Mouse (Mus musculus): ENCODE measurements around the gene Cyb561d2. TPM values are rescaled to one million over a fixed set of nuclear protein-coding genes. Genes with fewer than 3 reads are reported as not detected.

Gene Cyb561d2
- polyA plus RNA-seq, 1 experiment: 18.5 TPM

DNA sequence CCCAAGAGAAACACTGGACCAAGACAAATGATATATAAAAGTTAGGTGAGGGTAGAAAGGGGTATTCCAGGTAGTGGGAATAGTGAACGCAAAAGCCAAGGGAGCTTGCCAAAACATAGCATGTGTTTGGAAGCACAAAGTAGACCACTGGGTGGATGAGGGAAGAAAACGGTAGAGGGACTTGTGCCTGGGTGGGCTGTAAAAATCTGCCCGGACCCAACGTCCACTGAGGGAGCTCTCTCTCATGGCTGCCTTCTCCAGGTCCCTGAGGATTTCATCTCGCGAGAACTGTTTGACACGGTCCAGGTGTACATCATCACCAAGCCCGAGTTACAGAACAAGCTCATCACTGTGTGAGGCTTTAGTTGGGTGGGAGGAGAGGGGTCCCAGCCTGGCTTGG is 728 bp upstream of the Cyb561d2 start:
- TF ChIP-seq FLI1 (IDR thresholded peaks at IDR 0.05; ENCODE audit: low read length) (no peak), GATA1 (IDR thresholded peaks at IDR 0.05; ENCODE audit: borderline replicate concordance, low read length) (no peak)
- Histone ChIP-seq H3K4me3 (replicated peaks) (peak overlapping the region; percentile 94), H3K9me3 (no peaks in the 10 kb centered on the region), H3K4me1 (peaks cover 74% of the 10 kb centered on the region), H3K36me3 (replicated peaks; ENCODE audit: low read length) (peaks cover 57% of the 10 kb centered on the region), H3K27me3 (replicated peaks) (no peaks in the 10 kb centered on the region)

DNA sequence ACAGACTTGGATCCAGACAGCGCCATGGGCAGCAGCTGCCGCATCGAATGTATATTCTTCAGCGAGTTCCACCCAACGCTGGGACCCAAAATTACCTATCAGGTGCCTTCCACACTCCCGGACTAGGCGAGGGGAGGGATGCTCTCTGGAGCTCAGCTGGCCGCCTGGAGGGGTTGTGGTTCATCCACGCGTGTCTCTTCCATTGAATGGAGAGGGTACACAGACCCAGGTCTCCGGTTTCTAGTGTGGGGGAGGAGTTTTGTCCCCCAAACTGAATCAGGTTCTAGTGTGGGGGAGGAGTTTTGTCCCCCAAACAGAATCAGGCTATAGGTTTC is 326 bp upstream of the Cyb561d2 start:
- Histone ChIP-seq H3K36me3 (replicated peaks; ENCODE audit: low read length) (peaks cover 61% of the 10 kb centered on the region), H3K4me1 (peaks cover 74% of the 10 kb centered on the region), H3K9me3 (no peaks in the 10 kb centered on the region), H3K4me3 (replicated peaks) (peak overlapping the region; percentile 94), H3K27me3 (replicated peaks) (no peaks in the 10 kb centered on the region)
- TF ChIP-seq GATA1 (IDR thresholded peaks at IDR 0.05; ENCODE audit: borderline replicate concordance, low read length): no peak
- TF ChIP-seq FLI1 (IDR thresholded peaks at IDR 0.05; ENCODE audit: low read length): no peak

DNA sequence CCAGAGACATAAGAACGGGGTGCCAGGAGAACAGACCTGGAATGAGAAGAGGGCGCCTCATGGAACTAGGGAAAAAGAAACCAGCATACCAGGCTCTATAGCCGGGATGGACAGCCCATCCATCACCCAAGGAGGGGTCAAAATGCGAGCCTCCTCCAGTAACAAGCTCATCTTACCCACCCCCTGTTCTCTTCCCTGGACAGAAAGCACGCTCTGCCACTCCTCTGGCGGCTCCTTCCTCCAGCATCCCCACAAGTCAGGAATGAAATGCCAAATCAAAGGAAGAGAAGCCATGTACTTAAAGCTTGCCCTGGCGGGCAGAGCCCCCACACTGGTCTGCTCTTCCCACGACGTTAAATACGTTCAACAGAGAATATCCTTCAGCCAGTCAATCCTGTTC is 988 bp downstream of the Cyb561d2 start:
- Histone ChIP-seq H3K36me3 (replicated peaks; ENCODE audit: low read length) (peaks cover 67% of the 10 kb centered on the region), H3K4me1 (peaks cover 74% of the 10 kb centered on the region), H3K9me3 (no peaks in the 10 kb centered on the region), H3K27me3 (replicated peaks) (no peaks in the 10 kb centered on the region), H3K4me3 (replicated peaks) (peak overlapping the region; percentile 94)
- TF ChIP-seq FLI1 (IDR thresholded peaks at IDR 0.05; ENCODE audit: low read length): no peak
- no peak for TF ChIP-seq GATA1 (IDR thresholded peaks at IDR 0.05; ENCODE audit: borderline replicate concordance, low read length)

DNA sequence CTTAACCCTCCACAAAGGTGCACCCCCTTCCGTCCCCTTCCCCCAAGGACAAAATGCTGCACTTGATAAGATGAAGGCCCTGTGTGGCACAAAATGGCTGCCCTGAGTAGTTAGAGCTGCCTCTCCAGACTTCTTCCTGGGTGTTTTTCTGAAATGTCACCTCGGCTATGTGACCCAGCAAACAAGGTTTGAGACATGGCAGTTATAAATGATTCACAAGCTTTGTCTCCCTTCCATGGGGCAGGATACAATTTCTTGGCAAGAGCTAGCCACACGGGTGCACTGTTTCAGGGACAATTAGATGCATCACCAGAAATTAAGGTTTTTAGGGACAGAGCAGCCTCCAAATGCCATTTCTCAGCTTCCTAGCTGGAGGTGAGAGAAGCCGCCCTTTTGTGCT is 1.6 kb downstream of the Cyb561d2 start:
- Histone ChIP-seq H3K9me3 (no peaks in the 10 kb centered on the region), H3K36me3 (replicated peaks; ENCODE audit: low read length) (peaks cover 69% of the 10 kb centered on the region), H3K4me1 (peaks cover 74% of the 10 kb centered on the region), H3K4me3 (replicated peaks) (no peak overlapping the region), H3K27me3 (replicated peaks) (no peaks in the 10 kb centered on the region)
- TF ChIP-seq GATA1 (IDR thresholded peaks at IDR 0.05; ENCODE audit: borderline replicate concordance, low read length) (no peak), FLI1 (IDR thresholded peaks at IDR 0.05; ENCODE audit: low read length) (no peak)

DNA sequence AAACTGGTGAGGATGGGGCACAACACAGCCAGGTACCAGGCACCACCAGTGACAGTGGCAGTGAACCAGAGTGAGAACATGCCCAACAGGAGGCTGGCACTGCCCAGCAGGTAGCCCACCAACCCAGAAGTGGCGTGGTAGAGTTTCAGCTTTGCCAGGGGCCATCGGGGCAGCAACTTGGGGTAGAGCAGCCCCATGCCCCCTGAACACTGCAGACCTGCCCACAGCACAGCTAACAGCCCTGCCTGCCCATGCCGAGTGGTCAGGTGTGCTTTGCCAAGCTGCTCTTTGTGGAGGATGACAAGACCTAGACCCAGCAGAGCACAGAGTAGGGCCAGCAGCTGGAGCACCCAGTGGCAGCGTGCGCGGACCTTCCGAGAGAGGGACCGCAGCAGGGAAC is 2.1 kb downstream of the Cyb561d2 start:
- Histone ChIP-seq H3K36me3 (replicated peaks; ENCODE audit: low read length) (peaks cover 64% of the 10 kb centered on the region), H3K27me3 (replicated peaks) (no peaks in the 10 kb centered on the region), H3K9me3 (no peaks in the 10 kb centered on the region), H3K4me3 (replicated peaks) (peak overlapping the region; percentile 34), H3K4me1 (peaks cover 74% of the 10 kb centered on the region)
- TF ChIP-seq FLI1 (IDR thresholded peaks at IDR 0.05; ENCODE audit: low read length): no peak

DNA sequence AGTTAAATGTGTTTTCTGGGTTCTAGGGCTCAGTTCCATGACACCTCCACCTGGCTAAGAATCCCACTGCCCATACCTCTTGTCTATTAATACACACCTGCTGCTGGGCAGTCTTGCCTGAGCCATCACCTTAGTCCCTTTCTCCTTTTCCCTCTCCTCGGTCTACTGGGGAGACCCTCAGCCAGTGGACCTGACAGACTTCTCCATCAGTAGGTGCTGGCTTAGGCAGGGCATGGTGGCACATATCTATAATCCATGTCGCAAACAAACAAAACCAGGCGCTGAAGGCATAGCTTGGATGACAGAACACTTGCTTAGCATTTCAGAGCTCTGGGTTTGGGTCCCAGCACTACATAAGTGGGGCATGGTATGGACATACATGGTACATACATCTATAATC is 3.3 kb downstream of the Cyb561d2 start:
- Histone ChIP-seq H3K4me1 (peaks cover 79% of the 10 kb centered on the region), H3K4me3 (replicated peaks) (no peak overlapping the region), H3K9me3 (no peaks in the 10 kb centered on the region), H3K36me3 (replicated peaks; ENCODE audit: low read length) (peaks cover 53% of the 10 kb centered on the region), H3K27me3 (replicated peaks) (no peaks in the 10 kb centered on the region)
- no peak for TF ChIP-seq FLI1 (IDR thresholded peaks at IDR 0.05; ENCODE audit: low read length)
- TF ChIP-seq GATA1 (IDR thresholded peaks at IDR 0.05; ENCODE audit: borderline replicate concordance, low read length): no peak

DNA sequence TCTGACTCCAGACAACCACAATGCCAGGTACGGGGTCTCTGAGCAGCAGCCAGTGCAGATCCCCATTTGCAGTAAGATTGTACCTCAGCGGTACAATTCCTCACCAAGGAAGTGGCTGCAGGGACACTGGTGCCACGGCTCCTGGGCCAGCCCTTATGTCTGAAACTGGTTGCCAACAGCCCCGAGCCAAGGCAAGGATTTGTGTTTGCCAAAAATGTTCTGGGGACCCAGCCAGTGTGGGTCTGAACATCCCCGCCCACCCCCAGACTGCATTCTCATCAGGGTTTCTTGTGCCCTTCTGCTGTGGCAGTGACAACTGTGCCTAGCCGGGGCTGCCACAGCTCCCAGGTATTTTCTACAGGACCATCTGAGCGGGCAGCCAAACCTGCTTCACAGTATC is 3.8 kb downstream of the Cyb561d2 start:
- Histone ChIP-seq H3K4me1 (peaks cover 80% of the 10 kb centered on the region), H3K4me3 (replicated peaks) (no peak overlapping the region), H3K27me3 (replicated peaks) (no peaks in the 10 kb centered on the region), H3K36me3 (replicated peaks; ENCODE audit: low read length) (peaks cover 49% of the 10 kb centered on the region), H3K9me3 (no peaks in the 10 kb centered on the region)
- no peak for TF ChIP-seq GATA1 (IDR thresholded peaks at IDR 0.05; ENCODE audit: borderline replicate concordance, low read length)
- TF ChIP-seq FLI1 (IDR thresholded peaks at IDR 0.05; ENCODE audit: low read length): no peak

DNA sequence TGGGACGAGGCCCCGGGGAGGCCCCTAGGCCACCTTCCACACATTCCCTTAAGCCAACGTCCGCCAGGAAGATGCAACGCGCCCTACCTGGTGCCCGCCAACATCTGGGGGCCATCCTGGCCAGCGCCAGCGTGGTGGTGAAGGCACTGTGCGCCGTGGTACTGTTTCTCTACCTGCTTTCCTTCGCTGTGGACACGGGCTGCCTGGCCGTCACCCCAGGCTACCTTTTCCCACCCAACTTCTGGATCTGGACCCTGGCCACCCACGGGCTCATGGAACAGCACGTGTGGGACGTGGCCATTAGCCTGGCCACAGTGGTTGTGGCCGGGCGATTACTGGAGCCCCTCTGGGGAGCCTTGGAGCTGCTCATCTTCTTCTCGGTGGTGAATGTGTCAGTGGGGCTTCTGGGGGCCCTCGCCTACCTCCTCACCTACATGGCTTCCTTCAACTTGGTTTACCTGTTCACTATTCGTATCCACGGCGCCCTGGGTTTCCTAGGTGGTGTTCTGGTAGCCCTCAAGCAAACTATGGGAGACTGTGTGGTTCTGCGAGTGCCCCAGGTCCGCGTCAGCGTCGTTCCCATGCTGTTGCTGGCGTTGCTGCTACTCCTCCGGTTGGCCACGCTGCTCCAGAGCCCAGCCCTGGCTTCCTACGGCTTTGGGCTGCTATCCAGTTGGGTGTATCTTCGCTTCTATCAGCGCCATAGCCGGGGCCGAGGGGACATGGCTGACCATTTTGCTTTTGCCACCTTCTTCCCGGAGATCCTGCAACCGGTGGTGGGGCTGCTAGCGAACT is 7.4 kb downstream of the Cyb561d2 start:
- peaks cover 38% of the 10 kb centered on the region for H3K36me3 ChIP-seq (replicated peaks; ENCODE audit: low read length)
- peaks cover 50% of the 10 kb centered on the region for H3K4me1 ChIP-seq

DNA sequence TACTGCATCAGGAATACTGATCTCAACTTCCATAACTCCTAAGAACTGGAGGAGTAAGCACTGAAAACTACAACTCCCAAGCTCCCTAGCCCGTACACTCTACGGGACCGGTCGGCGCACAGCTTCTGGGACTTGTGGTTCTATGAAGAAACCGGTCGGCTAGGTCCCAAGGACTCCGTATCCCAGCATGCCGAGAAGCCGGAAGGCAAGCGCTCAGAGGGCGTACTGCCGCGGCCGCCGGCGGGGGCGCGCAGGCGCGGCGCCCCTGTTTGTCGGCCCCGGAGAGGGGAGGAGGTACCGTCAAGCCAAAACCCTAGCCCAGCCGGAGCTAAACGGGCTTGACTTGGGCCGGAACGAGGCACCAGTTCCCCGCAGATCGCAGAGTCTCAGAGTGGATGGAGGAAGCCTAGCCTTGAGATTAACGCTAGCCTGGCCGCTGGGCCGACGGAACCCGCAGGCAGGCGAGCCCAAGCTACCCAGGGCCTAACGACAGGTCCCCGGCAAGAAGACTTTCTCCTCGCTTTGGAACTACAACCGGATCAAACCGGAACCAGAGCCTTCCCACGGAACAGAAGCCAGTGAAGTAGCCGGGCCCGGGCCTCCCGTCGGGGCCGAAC is 8.1 kb downstream of the Cyb561d2 start, which contains the start of gene Tmem115:
Gene Tmem115 (plus strand): TSS at position 155 of the 617 bp plus-strand sequence.
- Histone ChIP-seq H3K27me3 (replicated peaks) (peaks cover 7% of the 10 kb centered on the region), H3K4me1 (peaks cover 49% of the 10 kb centered on the region), H3K36me3 (replicated peaks; ENCODE audit: low read length) (peaks cover 31% of the 10 kb centered on the region), H3K9me3 (no peaks in the 10 kb centered on the region), H3K4me3 (replicated peaks) (peak within 1 kb of the TSS; percentile 100)
- TF ChIP-seq GATA1 (IDR thresholded peaks at IDR 0.05; ENCODE audit: borderline replicate concordance, low read length) (no peak), FLI1 (IDR thresholded peaks at IDR 0.05; ENCODE audit: low read length) (no peak)

More for the DNA sequence above, 7.4 kb downstream of the Cyb561d2 start:
- TF ChIP-seq GATA1 (IDR thresholded peaks at IDR 0.05; ENCODE audit: borderline replicate concordance, low read length) (no peak), FLI1 (IDR thresholded peaks at IDR 0.05; ENCODE audit: low read length) (no peak)
- Histone ChIP-seq H3K4me3 (replicated peaks) (peak overlapping the region; percentile 100), H3K27me3 (replicated peaks) (peaks cover 7% of the 10 kb centered on the region), H3K9me3 (no peaks in the 10 kb centered on the region)

Measured in megakaryocyte, embryonic 14.5 days (primary cell).